Comparison of ENCODE assay signal across 16 mouse cellular contexts in genomic region chr11:88253514-88254167, GRCm38 (mm10). TPM values are rescaled to one million over a fixed set of nuclear protein-coding genes. Genes with fewer than 3 reads are reported as not detected.
A peak's percentile ranks its signal among the peaks of the same experiment; 100 is the strongest.
DNase-seq lines count a peak whose midpoint lies in the region; ATAC-seq and TF ChIP-seq lines count a peak whose summit lies in the region.
"Had no signal": no experiment of that assay in that cellular context is flagged by ENCODE, and none has a peak within 500 bp of the region (broad histone marks: within the 10 kb centered on the region; RNA-seq: fewer than 3 reads in every experiment).

No protein-coding gene starts in this region.

- intact Hi-C loops in gastrocnemius, adult 2 months (cut with DNase I), result loop anchor here (1.0 to 10.0 kb wide), 5 partner anchors 71 to 570 kb away; no protein-coding TSS in a partner anchor
- intact Hi-C loops in left cerebral cortex, postnatal 36 days (cut with DNase I), result loop anchor here (2.0 to 5.0 kb wide), 3 partner anchors 159 to 569 kb away; no protein-coding TSS in a partner anchor

- no peak for TF ChIP-seq CTCF in gastrocnemius, adult 2 months (IDR thresholded peaks at IDR 0.05)
- TF ChIP-seq CTCF in brain, embryonic 14.5 days (IDR thresholded peaks at IDR 0.05; ENCODE audit: borderline replicate concordance, extremely low read depth, insufficient read depth, insufficient read length), result no peak
- no peak for TF ChIP-seq CTCF in lung, postnatal 0 days (IDR thresholded peaks at IDR 0.05)

- H3K79me2 ChIP-seq in myocyte (ENCODE audit: control insufficient read depth, insufficient read depth), result no peaks in the 10 kb centered on the region

- H3K4me3 ChIP-seq in gastrocnemius, adult 2 months, result no peak overlapping the region
- 0 out of 2 replicates have a peak overlapping the region, but pooled peaks have one; percentile 8 for H3K4me3 ChIP-seq in hindbrain, embryonic 12.5 days
- H3K4me3 ChIP-seq in myocyte, result no peak overlapping the region
- H3K4me3 ChIP-seq in lung, postnatal 0 days (ENCODE audit: low read depth, low read length), result no peak overlapping the region
- H3K4me3 ChIP-seq: embryonic facial prominence, embryonic 15.5 days; limb, embryonic 13.5 days had no signal

- H3K4me2 ChIP-seq in hindbrain, embryonic 12.5 days (replicated peaks), result peak overlapping the region; percentile 30
- peak overlapping the region; percentile 64 for H3K4me2 ChIP-seq in myocyte (ENCODE audit: low read depth)
- H3K4me2 ChIP-seq in lung, postnatal 0 days (replicated peaks; ENCODE audit: low read depth, low read length), result no peak overlapping the region
- H3K4me2 ChIP-seq: embryonic facial prominence, embryonic 15.5 days; limb, embryonic 13.5 days had no signal

- 17% methylated on average over 7 of the region's 7 CpGs for WGBS in hindbrain, embryonic 12.5 days
- 68% methylated on average over 7 of the region's 7 CpGs for WGBS in lung, postnatal 0 days

- no peak for TF ChIP-seq POLR2A in brain, embryonic 14.5 days (IDR thresholded peaks at IDR 0.05; ENCODE audit: borderline replicate concordance, extremely low read depth, insufficient read depth, insufficient read length, poor library complexity, severe bottlenecking)
- TF ChIP-seq POLR2A in myocyte (IDR thresholded peaks at IDR 0.05; ENCODE audit: insufficient read length, low read depth), result no peak

- H3ac ChIP-seq in myocyte (ENCODE audit: control insufficient read depth, insufficient read length), result no peak overlapping the region

- no peaks in the 10 kb centered on the region for H3K9me3 ChIP-seq in hindbrain, embryonic 12.5 days (replicated peaks)
- no peaks in the 10 kb centered on the region for H3K9me3 ChIP-seq in lung, postnatal 0 days (ENCODE audit: low read length)
- H3K9me3 ChIP-seq: embryonic facial prominence, embryonic 15.5 days had no signal

- peak; percentile 33 for ATAC-seq in hindbrain, embryonic 12.5 days (ENCODE audit: low FRiP score)
- no peak for ATAC-seq in lung, postnatal 0 days
- ATAC-seq: Patski had no signal

- H3K4me1 ChIP-seq in hindbrain, embryonic 12.5 days, result peaks cover 46% of the 10 kb centered on the region
- H3K4me1 ChIP-seq in lung, postnatal 0 days (ENCODE audit: insufficient read depth, low read depth, low read length), result no peaks in the 10 kb centered on the region

- peak overlapping the region; percentile 39; the same call in 1 of the 2 replicates for H3K9ac ChIP-seq in hindbrain, embryonic 12.5 days
- no peak overlapping the region for H3K9ac ChIP-seq in lung, postnatal 0 days (replicated peaks; ENCODE audit: low read depth)
- H3K9ac ChIP-seq: embryonic facial prominence, embryonic 15.5 days had no signal

- DNase-seq in gastrocnemius, adult 2 months, result no peak
- no peak for DNase-seq in gastrocnemius, postnatal 25 days
- DNase-seq in brain, embryonic 14.5 days (ENCODE audit: low read depth), result peak; percentile 27
- DNase-seq in left cerebral cortex, postnatal 36 days (ENCODE audit: low spot score in 2 of 2), result no peak
- DNase-seq in lung, postnatal 0 days (ENCODE audit: low spot score), result no peak
- no peak for DNase-seq in gastrocnemius, adult 8-10 months (ENCODE audit: low spot score in 2 of 2)
- DNase-seq: kidney, adult 11 months; lung, adult 2 months had no signal

- no peaks in the 10 kb centered on the region for H3K27me3 ChIP-seq in hindbrain, embryonic 12.5 days
- no peaks in the 10 kb centered on the region for H3K27me3 ChIP-seq in myocyte (ENCODE audit: control insufficient read depth, insufficient read depth, insufficient read length)
- no peaks in the 10 kb centered on the region for H3K27me3 ChIP-seq in lung, postnatal 0 days (replicated peaks; ENCODE audit: insufficient read depth, low read length)
- H3K27me3 ChIP-seq: embryonic facial prominence, embryonic 15.5 days; Patski had no signal

- TF ChIP-seq EP300 in lung, postnatal 0 days (IDR thresholded peaks at IDR 0.05), result no peak

- peak overlapping the region; percentile 87 for H3K27ac ChIP-seq in gastrocnemius, adult 2 months
- H3K27ac ChIP-seq in hindbrain, embryonic 12.5 days, result peak overlapping the region; percentile 92
- H3K27ac ChIP-seq in lung, postnatal 0 days (ENCODE audit: low read length), result no peak overlapping the region
- H3K27ac ChIP-seq: embryonic facial prominence, embryonic 15.5 days; limb, embryonic 13.5 days had no signal

- H3K36me3 ChIP-seq in hindbrain, embryonic 12.5 days, result no peaks in the 10 kb centered on the region
- no peaks in the 10 kb centered on the region for H3K36me3 ChIP-seq in myocyte (ENCODE audit: control insufficient read depth, insufficient read depth)
- no peaks in the 10 kb centered on the region for H3K36me3 ChIP-seq in lung, postnatal 0 days (ENCODE audit: insufficient read depth, low read length)
- H3K36me3 ChIP-seq: embryonic facial prominence, embryonic 15.5 days; limb, embryonic 13.5 days had no signal

TF ChIP-seq in myocyte, 11 proteins besides CTCF, POLR2A, EP300 and RAD21:
- TF ChIP-seq MYOG (IDR thresholded peaks at IDR 0.05; ENCODE audit: control insufficient read depth in 1 of 3, insufficient read depth in 1 of 3, insufficient read length in 2 of 3, low read depth in 2 of 3), result no peak
- TF ChIP-seq MYOD1 (IDR thresholded peaks at IDR 0.05; ENCODE audit: control insufficient read depth in 1 of 3, insufficient read length in 2 of 3, low read depth in 2 of 3), result no peak
- TF ChIP-seq CEBPB (IDR thresholded peaks at IDR 0.05; ENCODE audit: insufficient read depth, poor library complexity, severe bottlenecking), result no peak
- TF ChIP-seq USF1 (IDR thresholded peaks at IDR 0.05; ENCODE audit: low read depth), result no peak
- TF ChIP-seq MAX (IDR thresholded peaks at IDR 0.05; ENCODE audit: low read depth), result no peak
- no peak for TF ChIP-seq POLR2AphosphoS2 (IDR thresholded peaks at IDR 0.05; ENCODE audit: insufficient read length, low read depth)
- no peak for TF ChIP-seq REST (IDR thresholded peaks at IDR 0.05; ENCODE audit: insufficient read depth, insufficient read length)
- no peak for TF ChIP-seq TCF12 (IDR thresholded peaks at IDR 0.05; ENCODE audit: insufficient read depth, poor library complexity, severe bottlenecking)
- no peak for TF ChIP-seq SRF (IDR thresholded peaks at IDR 0.05; ENCODE audit: control insufficient read depth, insufficient read length, low read depth)

RNA-seq across cellular contexts. Expression of gene Ccdc182, which starts 40.2 kb away (rescaled TPM):
- not detected for total RNA-seq in gastrocnemius, adult 2 months (2021)
- not detected for total RNA-seq in gastrocnemius, postnatal 25 days (2021)
- 0.20 and 0.30 TPM in 2 replicates for polyA plus RNA-seq in brain, embryonic 14.5 days (2012; rRNA removed)
- polyA plus RNA-seq in hindbrain, embryonic 12.5 days (2016; fragmentation: Nextera tagmentation; extraction: Ambion mirVana), result 3.8 and 4.3 TPM in 2 replicates
- polyA plus RNA-seq in myocyte (2012; fragmentation: generic; extraction: Trizol), result not detected
- not detected for total RNA-seq in left cerebral cortex, postnatal 36 days (2021)
- not detected in 2 replicates for polyA plus RNA-seq in lung, postnatal 0 days (2015; fragmentation: Nextera tagmentation; extraction: Ambion mirVana)
- total RNA-seq in gastrocnemius, adult 8-10 months (2022), result not detected
- total RNA-seq: adrenal gland, postnatal 14 days; gastrocnemius, postnatal 36 days; layer of hippocampus, postnatal 25 days had no signal
- polyA plus RNA-seq: embryonic facial prominence, embryonic 15.5 days; lung, adult 2 months; Patski had no signal

RNA-seq across cellular contexts. Expression of gene Mrps23, which starts 49.5 kb away (rescaled TPM):
- 100 to 1,000 TPM; 122 to 144 TPM for total RNA-seq in gastrocnemius, adult 2 months (2021)
- 100 to 1,000 TPM; 126 to 133 TPM for total RNA-seq in gastrocnemius, postnatal 25 days (2021)
- polyA plus RNA-seq in brain, embryonic 14.5 days (2012; rRNA removed), result 74.9 and 79.0 TPM in 2 replicates
- 57.4 and 66.8 TPM in 2 replicates for polyA plus RNA-seq in hindbrain, embryonic 12.5 days (2016; fragmentation: Nextera tagmentation; extraction: Ambion mirVana)
- 319 TPM for polyA plus RNA-seq in myocyte (2012; fragmentation: generic; extraction: Trizol)
- 10 to 100 TPM; 59.5 to 71.0 TPM for total RNA-seq in left cerebral cortex, postnatal 36 days (2021)
- 46.5 TPM in 2 replicates for polyA plus RNA-seq in lung, postnatal 0 days (2015; fragmentation: Nextera tagmentation; extraction: Ambion mirVana)
- 100 to 1,000 TPM; 119 to 149 (median 140) TPM for total RNA-seq in gastrocnemius, adult 8-10 months (2022)
